Mouse (Mus musculus) liver, adult 2 months (tissue): ENCODE data around the gene Ufd1. TPM values are rescaled to one million over a fixed set of nuclear protein-coding genes. Genes with fewer than 3 reads are reported as not detected.

Experiments
- DNase-seq: peaks from one replicate; pipeline ENCODE4 v3.0.0-alpha.2; 2011; ENCODE audit warnings: low read depth, low spot score; ENCODE audit errors: extremely low read depth
- H3K27ac ChIP-seq: fragments of 200-500 bp; replicated peaks from 2 replicates; pipeline ENCODE4 v1.5.1; 2012; ENCODE audit warnings: low read depth, mild to moderate bottlenecking, control low read depth, inconsistent platforms, low read length; ENCODE audit not compliant: insufficient read depth
- H3K27me3 ChIP-seq: fragments of 200-500 bp; 2 replicates; pipeline ENCODE4 v1.6.1; 2012; ENCODE audit warnings: mild to moderate bottlenecking, moderate library complexity, low read length, inconsistent platforms; ENCODE audit not compliant: control insufficient read depth, insufficient read depth
- H3K36me3 ChIP-seq: fragments of 200-500 bp; 2 replicates; pipeline ENCODE4 v1.6.1; 2012; ENCODE audit warnings: low read length, inconsistent platforms; ENCODE audit not compliant: control insufficient read depth, insufficient read depth
- H3K4me1 ChIP-seq: fragments of 200-500 bp; 2 replicates; pipeline ENCODE4 v1.6.1; 2011; ENCODE audit warnings: low read length; ENCODE audit not compliant: control insufficient read depth, insufficient read depth
- H3K4me3 ChIP-seq: fragments of 200-500 bp; 2 replicates; pipeline ENCODE4 v1.5.1; 2011; ENCODE audit warnings: low read depth, mild to moderate bottlenecking, control low read depth, low read length, moderate library complexity; ENCODE audit not compliant: insufficient read depth
- H3K79me2 ChIP-seq: fragments of 200-500 bp; 2 replicates; pipeline ENCODE4 v1.6.1; 2012; ENCODE audit warnings: inconsistent platforms, mild to moderate bottlenecking, low read length, moderate library complexity; ENCODE audit not compliant: control insufficient read depth, insufficient read depth
- H3K9ac ChIP-seq: fragments of 200-500 bp; 2 replicates; pipeline ENCODE4 v1.6.1; 2012; ENCODE audit warnings: low read depth, mild to moderate bottlenecking, control low read depth, inconsistent platforms, low read length
- CTCF ChIP-seq: fragments of 200-500 bp; IDR thresholded peaks from 2 replicates; pipeline ENCODE4 v1.5.1; 2011; ENCODE audit warnings: low read depth, low read length, control low read depth
- POLR2A ChIP-seq: fragments of 200-500 bp; IDR thresholded peaks from 2 replicates; pipeline ENCODE4 v1.6.1; 2011; ENCODE audit warnings: low read length, control low read depth; ENCODE audit not compliant: insufficient read depth; ENCODE audit errors: extremely low read depth
- WGBS: fragments of 180-500 bp; shearing (Covaris S2); methylation state at CpG from one replicate; pipeline ENCODE4 v1.1.7; 2018; 5-methylcytosine and 5-hydroxymethylcytosine counted together
- polyA plus RNA-seq: library from polyadenylated mRNA; depleted of rRNA; stranded (reverse); fragments of >200 nt; gene quantifications from 2 replicates; pipeline ENCODE4 v1.2.3, GENCODE M21; 2012
- total RNA-seq: library from RNA; depleted of rRNA; stranded (reverse); fragments of >200 nt; gene quantifications from 2 replicates; pipeline ENCODE4 v1.2.3, GENCODE M21; 2014

Gene Ufd1
- total and polyA plus RNA-seq, 2 experiments = 20.5 to 35.3 TPM

DNA sequence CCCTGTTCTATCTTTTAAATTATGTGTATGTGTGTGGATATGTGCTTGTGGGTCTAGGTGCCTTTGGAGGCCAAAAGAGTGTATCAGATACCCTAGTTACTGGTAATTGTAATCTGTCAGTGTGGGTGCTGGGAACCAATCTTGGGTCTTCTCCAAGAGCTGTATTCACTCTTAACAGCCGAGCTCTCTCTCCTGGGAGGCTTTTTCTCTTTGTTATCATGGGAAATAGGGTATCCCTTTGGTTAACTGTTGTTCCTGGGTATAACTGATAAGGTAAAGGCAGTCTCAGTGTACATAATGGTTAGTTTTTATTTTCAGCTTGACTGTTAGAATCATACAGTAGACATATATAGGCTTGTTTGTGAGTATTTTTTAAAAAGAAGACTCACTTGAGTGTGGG lies 10.8 kb downstream of the Ufd1 start:
- Histone ChIP-seq H3K79me2 (0 out of 2 replicates have a peak, but pooled peaks cover 5% of the 10 kb centered on the region), H3K4me1 (no peaks in the 10 kb centered on the region), H3K9ac (no peak overlapping the region), H3K36me3 (peaks cover 85% of the 10 kb centered on the region), H3K27me3 (no peaks in the 10 kb centered on the region), H3K27ac (no peak overlapping the region), H3K4me3 (no peak overlapping the region)
- no peak for TF ChIP-seq POLR2A
- TF ChIP-seq CTCF = no peak
- no peak for DNase-seq
- 86% methylated on average over 1 of the region's 1 CpGs for WGBS

DNA sequence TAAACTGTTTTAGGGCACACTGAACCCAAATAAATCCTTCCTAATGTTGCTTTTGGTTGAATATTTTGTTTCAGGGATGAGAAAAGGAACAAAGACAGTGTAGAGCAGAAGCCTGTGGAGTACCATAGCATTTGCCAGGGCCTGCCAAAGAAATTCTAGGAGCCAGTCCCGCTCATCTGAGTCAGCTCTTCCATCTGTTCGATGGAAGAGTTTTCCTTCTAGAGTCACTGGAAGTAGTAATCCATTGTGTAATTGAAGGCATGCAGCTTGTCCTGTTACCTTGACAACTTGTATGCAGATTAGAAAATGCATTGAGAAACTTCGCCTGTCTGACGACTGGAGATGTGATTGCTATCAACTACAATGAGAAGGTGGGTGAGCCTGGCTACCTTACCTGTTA lies 11.3 kb downstream of the Ufd1 start:
- no peak overlapping the region for H3K9ac ChIP-seq
- no peak overlapping the region for H3K27ac ChIP-seq
- H3K4me1 ChIP-seq = no peaks in the 10 kb centered on the region
- WGBS = 86% methylated on average over 4 of the region's 4 CpGs
- TF ChIP-seq CTCF (no peak), POLR2A (no peak)
- H3K79me2 ChIP-seq = 0 out of 2 replicates have a peak, but pooled peaks cover 5% of the 10 kb centered on the region
- no peaks in the 10 kb centered on the region for H3K27me3 ChIP-seq
- DNase-seq = no peak
- no peak overlapping the region for H3K4me3 ChIP-seq
- H3K36me3 ChIP-seq = peaks cover 86% of the 10 kb centered on the region

DNA sequence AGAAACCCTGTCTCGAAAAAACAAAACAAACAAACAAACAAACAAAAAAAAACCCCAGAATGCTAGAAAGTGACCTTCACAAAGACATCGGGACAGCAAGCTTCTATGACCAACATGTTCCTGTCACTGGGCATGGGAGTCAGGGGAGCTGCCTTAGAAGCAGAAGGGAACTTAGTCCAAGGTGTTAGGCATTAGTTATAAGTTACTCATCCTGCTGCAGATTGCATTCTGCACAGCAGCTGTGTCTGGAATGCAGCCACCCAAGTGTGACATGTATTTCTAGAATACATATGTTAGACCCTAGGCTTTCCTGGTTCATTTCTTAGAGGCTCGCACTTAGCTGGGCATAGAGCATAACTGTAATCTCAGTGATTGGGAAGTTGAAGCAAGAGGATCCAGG lies 17.1 kb downstream of the Ufd1 start:
- H3K4me3 ChIP-seq = no peak overlapping the region
- no peaks in the 10 kb centered on the region for H3K27me3 ChIP-seq
- DNase-seq = no peak
- no peaks in the 10 kb centered on the region for H3K79me2 ChIP-seq
- peaks cover 81% of the 10 kb centered on the region for H3K36me3 ChIP-seq
- TF ChIP-seq POLR2A (no peak), CTCF (no peak)
- H3K9ac ChIP-seq = no peak overlapping the region
- H3K27ac ChIP-seq = no peak overlapping the region
- H3K4me1 ChIP-seq = no peaks in the 10 kb centered on the region
- 92% methylated on average over 3 of the region's 3 CpGs for WGBS

DNA sequence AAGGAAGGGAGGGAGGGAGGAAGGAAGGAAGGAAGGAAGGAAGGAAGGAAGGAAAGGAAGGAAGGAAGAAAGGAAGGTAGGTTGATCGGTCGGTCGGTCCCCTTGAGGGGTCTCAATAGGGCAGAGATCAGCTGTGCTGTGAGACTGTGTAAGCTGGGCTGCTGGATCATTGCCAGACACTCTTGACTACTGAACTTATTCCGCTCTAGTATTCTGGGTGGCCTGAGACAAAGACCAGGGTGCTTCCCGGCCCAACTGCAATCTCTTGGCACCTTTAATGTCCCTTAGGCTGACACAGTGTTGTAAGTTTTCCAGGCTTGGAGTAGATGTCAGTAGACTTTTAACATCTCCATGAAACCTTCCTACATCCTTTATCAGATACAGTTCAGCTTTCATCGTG lies 17.5 kb downstream of the Ufd1 start:
- Histone ChIP-seq H3K4me3 (no peak overlapping the region), H3K27ac (no peak overlapping the region), H3K36me3 (peaks cover 78% of the 10 kb centered on the region), H3K79me2 (no peaks in the 10 kb centered on the region), H3K27me3 (no peaks in the 10 kb centered on the region), H3K9ac (no peak overlapping the region), H3K4me1 (no peaks in the 10 kb centered on the region)
- WGBS = 89% methylated on average over 6 of the region's 6 CpGs
- TF ChIP-seq POLR2A (no peak), CTCF (no peak)
- no peak for DNase-seq

DNA sequence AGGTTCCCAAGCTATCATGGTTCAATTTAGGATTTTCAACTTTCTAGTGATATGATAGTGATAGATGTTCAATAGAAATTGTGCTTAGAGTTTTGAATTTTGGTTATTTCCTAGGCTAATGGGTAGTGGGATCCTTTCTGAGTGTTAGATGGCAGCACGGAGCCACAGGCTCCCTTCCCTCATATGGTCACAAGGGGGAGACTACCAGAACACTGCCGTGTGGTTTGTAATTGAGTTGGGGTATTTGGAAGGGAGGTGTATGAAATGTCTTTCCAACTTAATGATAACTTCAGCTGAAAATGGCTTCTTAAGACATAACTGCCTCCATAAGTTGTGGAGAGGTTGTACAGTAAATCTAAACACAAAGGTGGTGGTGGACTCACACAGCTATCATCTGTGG lies 21.9 kb downstream of the Ufd1 start:
- WGBS = 86% methylated on average over 2 of the region's 2 CpGs
- Histone ChIP-seq H3K4me1 (peaks cover 4% of the 10 kb centered on the region), H3K9ac (no peak overlapping the region), H3K4me3 (no peak overlapping the region), H3K36me3 (peaks cover 44% of the 10 kb centered on the region), H3K27me3 (no peaks in the 10 kb centered on the region), H3K79me2 (peaks cover 7% of the 10 kb centered on the region; the same call in 1 of the 2 replicates), H3K27ac (no peak overlapping the region)
- DNase-seq = no peak
- no peak for TF ChIP-seq CTCF
- TF ChIP-seq POLR2A = no peak

DNA sequence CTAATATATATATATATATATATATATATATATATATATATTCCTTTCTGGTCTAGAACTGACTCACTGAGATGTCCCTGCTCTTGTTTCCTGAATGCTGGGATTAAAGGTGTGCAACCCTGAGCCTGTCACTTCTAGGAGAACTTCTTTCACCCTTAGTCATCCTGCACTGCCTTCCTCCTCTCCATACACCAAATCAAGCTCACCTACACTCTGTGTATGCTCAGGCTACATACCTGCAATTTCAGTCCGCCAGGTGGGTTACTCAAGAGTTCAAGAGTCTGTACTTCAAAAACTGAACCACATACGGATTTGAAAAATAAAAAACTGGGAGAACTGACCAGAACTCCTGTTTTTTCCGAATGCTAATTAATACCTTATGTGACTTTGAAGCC lies 24.5 kb downstream of the Ufd1 start:
- Histone ChIP-seq H3K4me1 (peaks cover 4% of the 10 kb centered on the region), H3K36me3 (peaks cover 26% of the 10 kb centered on the region), H3K9ac (no peak overlapping the region), H3K79me2 (peaks cover 7% of the 10 kb centered on the region; the same call in 1 of the 2 replicates), H3K27ac (no peak overlapping the region), H3K27me3 (no peaks in the 10 kb centered on the region), H3K4me3 (peak overlapping the region; percentile 80; the same call in 1 of the 2 replicates)
- no peak for TF ChIP-seq CTCF
- TF ChIP-seq POLR2A = no peak
- no peak for DNase-seq
- WGBS = 17% methylated on average over 3 of the region's 3 CpGs
